Mouse (Mus musculus) spleen, adult 2 months (tissue): ENCODE measurements around the gene Ctbp1.

Experiments
- CTCF ChIP-seq: fragments of 200-500 bp; IDR thresholded peaks from 2 replicates; pipeline ENCODE4 v1.5.1; 2011; ENCODE audit warnings: mild to moderate bottlenecking, inconsistent platforms; ENCODE audit not compliant: insufficient read depth, insufficient read length, insufficient replicate concordance; ENCODE audit errors: extremely low read depth
- POLR2A ChIP-seq: fragments of 200-500 bp; IDR thresholded peaks from 2 replicates; pipeline ENCODE4 v1.6.1; 2011; ENCODE audit warnings: low read depth, low read length, inconsistent platforms

DNA sequence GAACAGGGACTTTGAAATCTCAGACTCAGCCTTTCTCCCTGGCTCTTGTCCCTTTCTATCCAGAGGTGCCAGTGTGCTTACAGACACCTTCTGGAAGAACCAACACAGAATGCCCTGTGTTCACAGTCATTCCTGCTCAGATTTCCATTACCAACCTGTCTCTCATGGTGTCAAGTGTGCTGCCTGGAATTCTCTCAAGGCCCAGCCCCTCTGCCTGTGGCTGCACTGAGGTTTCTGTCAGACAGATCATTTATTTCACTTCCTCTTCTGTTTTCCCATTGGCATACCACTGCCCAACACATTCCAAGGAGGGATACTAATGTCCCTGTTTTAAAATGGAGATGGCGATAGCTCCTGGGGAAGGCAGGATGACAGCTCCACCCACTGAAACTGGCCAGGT, 6.6 kb upstream of the Ctbp1 start:
- no peak for TF ChIP-seq CTCF
- no peak for TF ChIP-seq POLR2A
